Mouse (Mus musculus): ENCODE data around the gene Pilrb2.
"Not testable (repeated sequence)": the region's sequence is repeated elsewhere in the genome, so short reads cannot be mapped to it uniquely, and the experiment has no call there.

Pilrb2 gene

DNA sequence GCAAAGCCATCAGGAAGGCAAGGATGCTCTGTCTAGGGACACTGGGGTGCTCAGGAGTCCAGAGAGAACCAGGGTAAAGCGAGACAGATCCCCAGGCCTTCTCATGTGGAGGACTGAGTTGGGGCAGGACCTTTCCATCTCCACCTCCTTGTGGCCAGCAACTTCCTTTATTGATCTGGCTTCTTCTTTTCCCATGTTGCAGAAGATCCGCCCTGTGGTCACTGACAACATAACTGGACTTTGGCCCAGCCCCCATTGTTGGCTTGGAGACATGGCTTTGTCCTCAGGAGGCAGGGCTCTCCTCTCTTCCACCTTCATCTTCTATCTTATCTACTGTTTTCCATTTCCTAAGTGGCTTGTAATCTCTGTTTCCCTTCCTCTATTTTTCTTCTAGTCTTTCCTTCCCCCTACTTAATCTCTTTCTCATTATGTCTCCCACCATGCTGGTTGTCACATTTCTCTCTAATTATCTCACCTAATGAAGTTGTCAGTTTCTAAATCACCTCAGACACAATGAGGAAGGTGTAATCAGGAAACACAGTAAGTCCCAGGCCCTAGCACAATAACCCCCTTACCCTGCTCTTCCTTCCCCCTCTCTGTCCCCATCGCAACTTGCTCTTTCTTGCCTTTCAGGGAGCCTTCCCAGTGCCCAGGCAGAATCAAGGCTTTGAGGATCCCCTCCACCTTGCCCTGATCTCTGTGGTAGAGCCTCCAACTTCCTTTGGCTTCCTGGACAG lies at the start of gene Pilrb2:
TSS of gene Pilrb2 (minus strand) at position 172 of the 737 bp plus-strand sequence.
- DNase-seq (ENCODE audit: low spot score), result not testable (repeated sequence)

DNA sequence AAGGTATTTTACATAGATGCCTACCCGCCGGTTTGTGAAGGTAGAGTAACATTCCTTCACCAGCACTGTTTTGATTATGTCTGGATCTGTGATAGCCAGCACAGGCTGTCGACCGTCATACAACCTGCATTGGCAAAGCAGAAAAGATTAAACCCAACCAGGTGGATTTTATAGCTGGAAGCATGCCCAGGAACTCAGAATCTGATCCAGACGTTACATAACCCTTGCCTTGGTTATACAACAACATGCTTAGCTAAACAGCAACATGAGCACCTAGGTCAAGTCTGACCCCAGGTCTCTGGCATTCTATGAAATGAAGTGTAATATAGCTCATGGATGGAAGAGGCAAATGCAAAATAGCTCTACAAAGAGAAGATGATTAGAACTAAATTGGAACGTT lies 43.9 kb upstream of the Pilrb2 start:
- DNase-seq (ENCODE audit: low spot score), result no peak

DNA sequence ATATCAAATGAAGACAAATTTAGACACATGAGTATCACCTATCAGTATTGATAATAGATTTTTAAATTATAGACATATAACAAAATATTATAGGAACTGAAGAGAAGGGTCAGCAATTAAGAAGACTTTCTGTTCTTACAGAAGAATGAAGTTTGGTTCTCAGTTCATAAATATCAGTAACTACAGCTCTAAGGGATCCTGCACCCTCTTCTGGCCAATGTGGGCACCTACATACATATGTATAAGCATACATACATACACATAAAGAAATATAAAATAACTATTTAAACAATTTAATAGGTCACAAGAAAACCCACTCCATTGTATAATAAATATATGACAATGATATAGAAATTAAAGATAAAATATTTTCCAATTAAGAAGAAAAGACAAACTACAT lies 42.9 kb upstream of the Pilrb2 start:
- no peak for DNase-seq (ENCODE audit: low spot score)

DNA sequence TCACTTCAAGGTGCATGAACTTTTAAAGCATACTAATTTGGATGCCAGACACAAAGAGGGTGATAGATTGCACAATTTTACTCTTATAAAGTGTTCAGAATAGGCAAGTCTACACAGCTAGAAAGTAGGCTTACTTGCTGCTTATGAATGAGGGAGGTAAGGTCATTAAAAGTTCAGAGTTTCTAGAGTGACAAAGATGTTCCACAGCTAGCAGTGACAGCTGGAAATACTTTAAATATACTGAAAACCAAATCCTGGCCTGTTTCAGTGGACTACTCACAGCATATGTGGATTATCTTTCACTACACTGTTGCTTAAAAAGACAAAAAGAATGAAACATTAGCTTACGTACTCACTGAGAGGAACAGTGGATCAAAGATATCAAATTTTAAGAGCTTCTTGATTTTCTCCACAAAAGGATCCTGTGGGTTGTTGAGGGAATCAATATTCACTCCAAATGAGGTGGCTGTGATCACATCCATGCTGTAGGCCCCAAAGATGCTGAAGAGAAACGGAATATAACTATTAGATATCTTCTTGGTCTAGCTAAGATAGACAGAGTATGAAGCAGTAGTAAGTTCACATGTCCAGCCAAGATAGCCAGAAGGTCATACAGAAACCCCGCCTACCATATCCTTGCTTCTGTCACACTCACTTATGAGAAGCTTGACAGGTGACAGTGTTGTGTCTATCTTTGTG lies 38.1 kb upstream of the Pilrb2 start:
- DNase-seq (ENCODE audit: low spot score), result no peak

DNA sequence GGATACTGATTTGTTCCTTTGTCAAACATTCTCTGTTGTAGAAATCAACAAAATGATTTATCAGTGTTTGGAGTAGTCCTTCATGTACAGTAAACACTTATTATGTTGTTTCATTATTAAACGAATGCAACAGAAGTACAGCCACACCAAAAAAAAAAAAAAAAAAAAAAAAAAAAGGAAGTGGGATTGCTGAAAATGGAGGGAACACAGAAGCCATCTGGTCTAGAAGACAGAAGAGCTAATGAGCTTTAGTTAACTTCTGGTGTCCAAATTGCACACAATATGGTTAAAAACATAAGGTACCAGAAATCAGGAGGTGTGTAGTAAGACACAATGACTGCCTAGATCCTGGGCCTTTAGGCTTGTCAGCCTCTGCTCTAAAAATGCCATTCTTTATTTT lies 26.2 kb upstream of the Pilrb2 start:
- DNase-seq (ENCODE audit: low spot score), result no peak

DNA sequence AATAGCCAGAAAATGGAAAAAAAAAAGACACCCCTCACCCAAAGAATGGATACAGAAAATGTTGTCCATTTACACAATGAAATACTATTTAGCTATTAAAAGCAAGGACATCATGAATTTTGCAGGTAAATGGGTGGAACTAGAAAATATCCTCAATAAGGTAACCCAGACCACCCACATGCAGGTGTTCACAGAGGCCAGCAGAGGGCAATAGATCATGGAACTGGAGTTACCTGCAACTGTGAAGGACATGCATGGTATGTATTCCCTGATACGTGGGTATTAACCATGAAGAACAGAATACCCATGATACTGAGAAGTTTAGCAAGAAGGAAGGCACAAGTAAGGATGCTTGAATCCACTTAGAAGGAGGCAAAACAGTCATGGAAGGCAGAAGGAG lies 21.3 kb upstream of the Pilrb2 start:
- no peak for DNase-seq (ENCODE audit: low spot score)

DNA sequence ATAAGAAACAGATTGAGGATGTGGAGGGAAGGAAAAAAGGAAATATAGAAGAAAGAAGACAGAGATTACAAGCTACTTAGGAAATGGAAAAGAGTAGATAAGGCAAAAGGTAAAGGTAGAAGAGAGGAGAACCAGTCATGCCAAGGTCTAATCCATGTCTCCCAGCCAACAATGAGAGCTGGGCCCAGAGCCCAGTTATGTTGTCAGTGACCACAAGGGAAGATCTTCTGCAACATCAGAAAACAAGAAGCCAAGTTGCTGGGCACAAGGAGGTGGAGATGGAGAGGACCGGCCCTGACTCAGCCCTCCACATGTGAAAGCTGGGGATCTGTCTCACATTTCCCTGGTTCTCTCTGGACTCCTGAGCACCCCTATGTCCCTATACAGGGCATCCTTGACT lies 16.1 kb upstream of the Pilrb2 start:
- no peak for DNase-seq (ENCODE audit: low spot score)

DNA sequence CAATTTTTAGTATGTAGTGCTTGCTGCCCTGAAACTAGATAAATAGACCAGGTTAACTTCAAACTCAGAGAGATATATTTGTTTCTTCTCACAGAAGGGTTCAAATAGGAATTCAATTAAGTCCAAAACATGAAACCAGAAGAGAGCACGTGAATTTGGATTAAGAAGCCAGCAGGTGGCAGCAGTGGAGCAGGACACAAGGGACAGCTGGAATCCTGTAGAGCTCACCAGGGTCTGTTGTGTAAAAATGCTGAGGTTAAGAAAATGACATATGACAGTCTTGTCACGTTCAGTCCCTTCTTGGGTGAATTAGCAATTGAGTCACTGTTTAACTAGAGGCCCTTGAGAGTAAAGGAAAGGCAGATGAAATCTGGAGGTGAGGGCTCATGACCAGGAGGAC lies 14.3 kb upstream of the Pilrb2 start:
- DNase-seq (ENCODE audit: low spot score), result no peak

DNA sequence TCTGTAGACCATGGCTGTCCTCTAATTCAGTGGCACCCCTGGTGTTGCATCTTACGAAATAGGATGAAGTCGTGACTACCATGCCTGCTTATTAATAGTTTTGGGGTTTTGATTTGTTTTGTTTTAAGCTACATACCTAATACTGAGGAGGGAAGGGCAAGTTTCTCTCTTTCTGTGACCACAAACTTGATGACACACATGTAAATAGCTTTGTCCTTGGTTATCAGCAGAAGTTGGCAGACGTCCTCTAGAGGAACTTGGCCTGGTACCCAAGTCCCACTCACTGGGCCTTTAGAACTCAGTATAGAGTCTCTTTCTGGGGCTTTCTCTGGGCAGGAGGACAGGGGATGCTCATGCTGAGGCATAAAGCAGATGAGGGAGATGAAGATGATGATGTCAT lies 11.7 kb upstream of the Pilrb2 start:
- DNase-seq (ENCODE audit: low spot score), result no peak

DNA sequence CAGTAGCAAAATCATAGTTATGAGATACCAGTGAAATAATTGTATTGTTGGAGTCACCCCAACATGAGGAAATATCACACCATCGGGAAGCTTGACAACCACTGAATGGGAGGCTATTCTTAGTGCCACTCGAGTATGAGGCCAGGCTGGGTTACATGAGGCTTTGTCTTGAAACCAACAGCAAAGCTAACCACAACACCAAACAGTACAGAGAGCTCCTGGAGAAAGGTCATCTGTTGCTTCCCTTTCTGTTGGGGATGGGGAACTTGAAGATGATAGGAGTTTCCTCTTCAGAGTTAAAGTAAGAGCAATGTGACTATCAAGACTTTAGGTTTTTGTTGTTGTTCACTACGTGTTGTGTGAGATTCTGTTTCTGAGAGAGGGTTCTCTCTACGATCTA lies 11.3 kb upstream of the Pilrb2 start:
- no peak for DNase-seq (ENCODE audit: low spot score)

DNA sequence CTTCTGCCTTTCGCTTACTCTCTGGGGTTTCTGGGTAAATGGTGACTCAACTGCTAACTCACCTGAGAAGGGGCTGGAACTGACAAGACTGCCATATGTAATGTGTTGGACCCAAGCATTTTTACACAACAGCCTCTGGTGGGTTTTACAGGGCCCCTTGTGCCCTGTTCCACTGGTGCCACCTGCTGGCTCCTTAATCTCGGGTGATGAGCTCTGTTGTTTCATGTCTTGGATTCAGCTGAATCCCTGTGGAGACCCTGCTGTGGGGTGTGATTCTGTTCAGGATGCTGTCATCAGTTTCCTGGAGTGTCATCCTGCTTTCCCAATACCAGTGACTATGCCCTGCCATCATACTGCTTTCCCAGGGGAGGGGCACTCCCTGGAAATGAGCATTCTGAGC lies 6.2 kb upstream of the Pilrb2 start:
- no peak for DNase-seq (ENCODE audit: low spot score)

DNA sequence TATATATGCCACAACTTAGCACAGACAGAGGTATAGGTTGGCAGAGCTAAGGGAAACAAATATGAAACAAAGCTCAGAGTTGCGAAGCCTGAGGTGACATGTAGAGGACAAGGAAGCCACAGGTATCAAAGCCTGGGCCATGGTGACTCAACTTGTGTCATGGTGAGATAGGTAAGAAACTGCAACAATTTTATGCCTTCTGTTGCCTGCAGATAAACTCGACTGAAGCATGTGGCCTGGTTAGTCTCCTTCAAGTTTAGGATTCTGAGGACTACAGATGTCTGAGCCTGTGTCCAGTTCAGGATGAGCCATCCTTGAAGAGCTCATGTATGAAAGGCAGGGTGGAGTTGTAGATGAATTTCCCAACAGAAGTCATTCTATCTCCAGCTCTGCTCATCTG lies 3.4 kb upstream of the Pilrb2 start:
- no peak for DNase-seq (ENCODE audit: low spot score)

DNA sequence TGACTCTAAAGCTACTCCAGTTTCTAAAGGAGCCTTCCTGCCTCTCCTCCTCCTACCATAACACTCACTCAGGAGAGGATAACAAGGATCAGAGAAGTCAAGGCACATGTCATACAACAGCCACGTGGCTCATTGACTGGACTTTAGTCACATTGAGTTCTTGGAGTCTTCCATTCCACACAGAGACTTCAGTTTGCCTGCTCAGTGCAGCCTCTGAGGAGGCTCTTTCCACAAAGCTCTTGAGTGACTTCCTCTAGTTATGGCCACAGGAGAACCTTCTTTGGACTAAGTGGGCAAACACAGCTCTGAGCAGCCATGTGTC lies 727 bp upstream of the Pilrb2 start:
- not testable (repeated sequence) for DNase-seq (ENCODE audit: low spot score)

DNA sequence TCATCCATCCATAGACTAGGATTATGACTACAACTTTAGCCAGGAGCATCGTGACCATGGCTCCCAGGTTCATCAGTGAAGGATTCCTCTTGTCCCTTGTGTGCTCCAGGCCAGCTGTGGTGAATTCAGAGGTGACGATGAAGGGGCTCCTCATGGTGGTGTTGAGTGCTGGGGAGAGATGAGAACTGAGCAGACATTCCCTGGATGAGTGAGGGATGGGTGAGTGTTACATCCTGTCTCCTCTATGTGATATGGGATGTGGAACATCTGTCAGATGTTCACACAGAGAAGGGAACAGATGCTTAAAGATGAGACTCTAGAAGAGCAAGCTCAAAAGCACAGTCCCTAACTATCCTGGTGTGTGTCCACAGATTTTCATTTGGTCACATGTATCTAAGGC lies 3.0 kb downstream of the Pilrb2 start:
- not testable (repeated sequence) for DNase-seq (ENCODE audit: low spot score)

DNA sequence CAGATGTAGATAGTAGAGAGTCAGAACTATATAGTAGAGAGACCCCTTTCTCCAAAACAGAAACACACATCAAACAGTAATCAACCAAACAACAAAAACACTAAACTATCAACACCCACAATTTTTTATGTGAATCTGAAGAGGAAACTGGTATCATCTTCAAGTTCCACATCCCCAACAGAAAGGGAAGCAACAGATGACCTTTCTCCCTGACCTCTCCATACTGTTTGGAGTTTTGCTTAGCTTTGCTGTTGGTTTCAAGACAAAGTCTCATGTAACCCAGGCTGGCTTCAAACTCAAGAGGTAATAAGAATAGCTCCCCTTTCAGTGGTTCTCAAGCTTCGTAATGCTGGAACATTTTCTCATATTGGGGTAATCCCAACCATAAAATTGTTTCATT lies 7.6 kb downstream of the Pilrb2 start:
- not testable (repeated sequence) for DNase-seq (ENCODE audit: low spot score)

DNA sequence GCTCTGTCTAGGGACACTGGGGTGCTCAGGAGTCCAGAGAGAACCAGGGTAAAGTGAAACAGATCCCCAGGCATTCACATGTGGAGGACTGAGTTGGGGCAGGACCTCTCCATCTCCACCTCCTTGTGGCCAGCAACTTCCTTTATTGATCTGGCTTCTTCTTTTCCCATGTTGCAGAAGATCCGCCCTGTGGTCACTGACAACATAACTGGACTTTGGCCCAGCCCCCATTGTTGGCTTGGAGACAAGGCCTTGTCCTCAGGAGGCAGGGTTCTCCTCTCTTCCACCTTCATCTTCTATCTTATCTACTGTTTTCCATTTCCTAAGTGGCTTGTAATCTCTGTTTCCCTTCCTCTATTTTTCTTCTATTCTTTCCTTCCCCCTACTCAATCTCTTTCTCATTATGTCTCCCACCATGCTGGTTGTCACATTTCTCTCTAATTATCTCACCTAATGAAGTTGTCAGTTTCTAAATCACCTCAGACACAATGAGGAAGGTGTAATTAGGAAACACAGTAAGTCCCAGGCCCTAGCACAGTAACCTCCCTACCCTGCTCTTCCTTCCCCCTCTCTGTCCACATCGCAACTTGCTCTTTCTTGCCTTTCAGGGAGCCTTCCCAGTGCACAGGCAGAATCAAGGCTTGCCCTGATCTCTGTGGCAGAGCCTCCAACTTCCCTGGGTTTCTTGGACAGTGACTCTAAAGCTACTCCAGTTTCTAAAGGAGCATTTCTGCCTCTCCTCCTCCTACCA lies 13.5 kb downstream of the Pilrb2 start, which contains the start of gene Pilrb1:
TSS of gene Pilrb1 (minus strand) at position 147 of the 751 bp plus-strand sequence.
- DNase-seq (ENCODE audit: low spot score), result not testable (repeated sequence)

DNA sequence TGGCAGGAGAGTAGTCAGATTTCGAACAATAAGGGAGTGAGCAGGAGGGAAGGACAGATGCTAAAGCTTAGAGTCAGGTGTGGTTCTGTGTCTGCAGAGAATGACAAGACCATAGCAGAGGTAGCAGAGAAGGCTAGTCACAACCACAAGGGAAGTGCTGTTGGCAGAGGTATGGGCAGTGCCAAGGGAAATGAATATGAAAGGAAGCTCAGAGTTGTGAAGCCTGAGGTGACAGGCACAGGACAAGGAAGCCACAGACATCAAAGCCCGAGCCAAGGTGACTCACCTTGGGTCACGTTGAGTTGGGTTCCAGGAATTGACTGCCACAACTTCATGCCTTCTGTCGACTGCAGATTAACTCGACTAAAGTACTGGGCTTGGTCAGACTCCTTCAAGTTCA lies 14.7 kb downstream of the Pilrb2 start:
- DNase-seq (ENCODE audit: low spot score), result not testable (repeated sequence)

DNA sequence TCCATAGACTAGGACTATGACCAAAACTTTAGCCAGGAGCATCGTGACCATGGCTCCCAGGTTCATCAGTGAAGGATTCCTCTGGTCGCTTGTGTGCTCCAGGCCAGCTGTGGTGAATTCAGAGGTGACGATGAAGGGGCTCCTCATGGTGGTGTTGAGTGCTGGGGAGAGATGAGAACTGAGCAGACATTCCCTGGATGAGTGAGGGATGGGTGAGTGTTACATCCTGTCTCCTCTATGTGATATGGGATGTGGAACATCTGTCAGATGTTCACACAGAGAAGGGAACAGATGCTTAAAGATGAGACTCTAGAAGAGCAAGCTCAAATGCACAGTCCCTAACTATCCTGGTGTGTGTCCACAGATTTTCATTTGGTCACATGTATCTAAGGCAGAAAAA lies 16.7 kb downstream of the Pilrb2 start:
- DNase-seq (ENCODE audit: low spot score), result not testable (repeated sequence)

DNA sequence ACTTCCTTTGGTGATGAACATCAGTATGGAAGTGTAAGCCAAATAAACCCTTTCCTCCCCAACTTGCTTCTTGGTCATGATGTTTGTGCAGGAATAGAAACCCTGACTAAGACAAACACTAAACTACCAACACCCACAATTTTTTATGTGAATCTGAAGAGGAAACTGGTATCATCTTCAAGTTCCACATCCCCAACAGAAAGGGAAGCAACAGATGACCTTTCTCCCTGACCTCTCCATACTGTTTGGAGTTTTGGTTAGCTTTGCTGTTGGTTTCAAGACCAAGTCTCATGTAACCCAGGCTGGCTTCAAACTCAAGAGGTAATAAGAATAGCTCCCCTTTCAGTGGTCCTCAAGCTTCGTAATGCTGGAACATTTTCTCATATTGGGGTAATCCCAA lies 21.3 kb downstream of the Pilrb2 start:
- DNase-seq (ENCODE audit: low spot score), result not testable (repeated sequence)

DNA sequence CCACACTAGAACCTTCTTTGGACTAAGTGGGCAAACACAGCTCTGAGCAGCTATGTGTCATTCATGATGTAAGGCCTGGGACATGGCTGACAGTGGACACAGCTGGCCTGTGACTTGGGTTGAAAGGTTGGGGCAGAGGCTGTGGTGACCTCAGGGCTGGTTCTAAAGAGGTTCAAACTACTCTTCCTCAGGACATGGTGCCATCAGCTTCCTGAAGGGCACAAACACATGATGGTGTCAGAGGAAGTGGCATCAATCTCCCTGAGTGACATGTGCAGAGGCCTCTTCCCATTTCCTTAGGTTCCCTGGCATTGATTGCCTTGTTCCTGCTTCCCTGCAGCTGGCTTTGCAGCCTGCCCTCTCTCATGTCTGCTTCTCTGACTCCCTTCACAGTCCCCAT lies 34.5 kb downstream of the Pilrb2 start:
- DNase-seq (ENCODE audit: low spot score), result not testable (repeated sequence)

DNA sequence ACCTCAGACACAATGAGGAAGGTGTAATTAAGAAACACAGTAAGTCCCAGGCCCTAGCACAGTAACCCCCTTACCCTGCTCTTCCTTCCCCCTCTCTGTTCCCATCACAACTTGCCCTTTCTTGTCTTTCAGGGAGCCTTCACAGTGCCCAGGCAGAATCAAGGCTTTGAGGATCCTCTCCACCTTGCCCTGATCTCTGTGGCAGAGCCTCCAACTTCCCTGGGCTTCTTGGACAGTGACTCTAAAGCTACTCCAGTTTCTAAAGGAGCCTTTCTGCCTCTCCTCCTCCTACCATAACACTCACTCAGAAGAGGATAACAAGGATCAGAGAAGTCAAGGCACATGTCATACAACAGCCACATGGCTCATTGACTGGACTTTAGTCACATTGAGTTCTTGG lies 35.0 kb downstream of the Pilrb2 start:
- DNase-seq (ENCODE audit: low spot score), result no peak

DNA sequence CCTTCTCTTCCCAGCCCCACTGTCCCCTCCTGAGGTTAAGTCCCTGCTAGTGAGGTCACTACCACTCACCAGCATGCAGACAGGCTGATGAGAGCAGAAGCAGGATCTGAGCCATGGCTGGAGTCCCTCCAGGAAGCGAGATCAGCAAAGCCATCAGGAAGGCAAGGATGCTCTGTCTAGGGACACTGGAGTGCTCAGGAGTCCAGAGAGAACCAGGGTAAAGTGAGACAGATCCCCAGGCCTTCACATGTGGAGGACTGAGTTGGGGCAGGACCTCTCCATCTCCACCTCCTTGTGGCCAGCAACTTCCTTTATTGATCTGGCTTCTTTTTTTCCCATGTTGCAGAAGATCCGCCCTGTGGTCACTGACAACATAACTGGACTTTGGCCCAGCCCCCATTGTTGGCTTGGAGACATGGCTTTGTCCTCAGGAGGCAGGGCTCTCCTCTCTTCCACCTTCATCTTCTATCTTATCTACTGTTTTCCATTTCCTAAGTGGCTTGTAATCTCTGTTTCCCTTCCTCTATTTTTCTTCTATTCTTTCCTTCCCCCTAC lies 35.6 kb downstream of the Pilrb2 start, which contains the start of gene Pilra:
TSS of gene Pilra (minus strand) at position 316 of the 555 bp plus-strand sequence.
- DNase-seq (ENCODE audit: low spot score), result not testable (repeated sequence)

DNA sequence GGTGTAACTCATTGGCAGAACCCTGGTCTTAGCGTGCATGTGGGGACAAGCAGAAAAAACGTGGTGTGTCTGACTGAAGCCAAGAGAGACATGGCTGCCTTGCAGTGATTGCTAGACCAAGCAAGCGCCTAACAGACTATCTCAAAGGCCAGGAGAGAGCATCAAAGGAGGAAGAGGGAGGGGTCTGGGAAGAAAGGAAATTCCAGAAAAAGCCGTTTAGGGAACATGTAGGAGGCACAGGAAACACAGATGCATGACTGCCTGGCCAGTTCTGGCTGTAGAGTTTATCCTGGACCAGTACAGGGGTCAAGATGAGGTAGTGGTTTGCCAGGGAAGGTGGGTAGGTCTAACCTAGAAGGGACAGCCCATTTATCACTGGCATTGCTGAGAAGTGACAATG lies 38.1 kb downstream of the Pilrb2 start:
- DNase-seq (ENCODE audit: low spot score), result no peak
